Mouse (Mus musculus) left cerebral cortex, postnatal 25 days (tissue): ENCODE data around the gene Apbb1. TPM values are rescaled to one million over a fixed set of nuclear protein-coding genes. Genes with fewer than 3 reads are reported as not detected.

Experiments used
- DNase-seq, 2 experiments: peaks; one replicate each; pipeline ENCODE4 v3.0.0; 2022; ENCODE audit warnings: low spot score in 2 of 2, mixed read lengths in 1 of 2
- intact Hi-C: fragments of 180-260 bp; cut with DNase I; formaldehyde crosslinking; loops from one replicate; pipeline ENCODE4 v1.15.1; 2025
- total RNA-seq, 2 experiments: library from RNA; stranded (reverse); gene quantifications; 2 replicates each; pipeline ENCODE4 v1.2.3; 2021

Gene Apbb1
- total RNA-seq, 2 experiments from 2014 or later, result 433 to 466 TPM

- intact Hi-C loops, result no loop called here
- DNase-seq, result peak in 1 of 2 experiments; percentile 61
Observed at GRCm38 (mm10) chr7:105576166-105576748, 5.2 kb downstream of the Apbb1 start.

GRCm38 (mm10) chr7:105574537-105574936 is 6.9 kb downstream of the Apbb1 start:
- intact Hi-C loops, result no loop called here
- peak in 1 of 2 experiments; percentile 7 for DNase-seq

- intact Hi-C loops, result no loop called here
- DNase-seq, result peak; percentile 27 to 70
Observed at GRCm38 (mm10) chr7:105572949-105573348, 8.5 kb downstream of the Apbb1 start.

- intact Hi-C loops, result no loop called here
- no peak for DNase-seq
Observed at GRCm38 (mm10) chr7:105570756-105571155, 10.7 kb downstream of the Apbb1 start.

- peak in 1 of 2 experiments; percentile 51 for DNase-seq
- intact Hi-C loops, result no loop called here
Observed at GRCm38 (mm10) chr7:105569512-105570496, 11.6 kb downstream of the Apbb1 start.

GRCm38 (mm10) chr7:105568988-105569471 is 12.4 kb downstream of the Apbb1 start:
- DNase-seq, result peak; percentile 91 to 97
- intact Hi-C loops, result no loop called here

- intact Hi-C loops, result no loop called here
- peak; percentile 79 to 91 for DNase-seq
Observed at GRCm38 (mm10) chr7:105568583-105568982, 12.9 kb downstream of the Apbb1 start.

GRCm38 (mm10) chr7:105565071-105565836 is 16.2 kb downstream of the Apbb1 start:
- DNase-seq, result peak; percentile 39 to 76
- intact Hi-C loops, result no loop called here

- peak; percentile 6 to 79 for DNase-seq
- intact Hi-C loops, result no loop called here
Observed at GRCm38 (mm10) chr7:105563367-105563766, 18.1 kb downstream of the Apbb1 start.

- DNase-seq, result peak in 1 of 2 experiments; percentile 35
- intact Hi-C loops, result no loop called here
Observed at GRCm38 (mm10) chr7:105562317-105562716, 19.1 kb downstream of the Apbb1 start.

GRCm38 (mm10) chr7:105559016-105559415 is 22.4 kb downstream of the Apbb1 start:
- intact Hi-C loops, result no loop called here
- peak; percentile 69 to 94 for DNase-seq

- DNase-seq, result peak; percentile 14 to 28
- intact Hi-C loops, result loop anchor here (2.0 kb wide), 1 partner anchor 187 kb away; the partner anchor contains the start of gene Taf10
Observed at GRCm38 (mm10) chr7:105557671-105558070, 23.8 kb downstream of the Apbb1 start.

- peak; percentile 16 to 19 for DNase-seq
- intact Hi-C loops, result loop anchor here (1.0 to 2.0 kb wide), 2 partner anchors 10 to 188 kb away; partner anchors contain the start of gene Taf10
Observed at GRCm38 (mm10) chr7:105556406-105556805, 25.0 kb downstream of the Apbb1 start.

- peak; percentile 14 to 16 for DNase-seq
- intact Hi-C loops, result loop anchor here (2.0 kb wide), 2 partner anchors 25 to 77 kb away; partner anchors contain the start of genes Apbb1 and Trim3
Observed at GRCm38 (mm10) chr7:105555571-105555970, 25.9 kb downstream of the Apbb1 start.

GRCm38 (mm10) chr7:105554212-105554942 is 27.1 kb downstream of the Apbb1 start, which contains the start of gene Smpd1:
Gene Smpd1, plus strand, starts transcription at chr7:105554360.
- DNase-seq, result peak; percentile 88 to 96
- intact Hi-C loops, result loop anchor here (2.0 to 5.0 kb wide), 3 partner anchors 26 to 258 kb away; partner anchors contain the start of genes Apbb1, Mrpl17 and Trim3

GRCm38 (mm10) chr7:105553456-105554211 is 27.8 kb downstream of the Apbb1 start:
- intact Hi-C loops, result loop anchor here (2.0 to 5.0 kb wide), 3 partner anchors 27 to 259 kb away; partner anchors contain the start of genes Apbb1, Mrpl17 and Trim3
- peak in 1 of 2 experiments; percentile 33 for DNase-seq

GRCm38 (mm10) chr7:105549035-105549434 is 32.4 kb downstream of the Apbb1 start:
- intact Hi-C loops, result loop anchor here (2.0 kb wide), 1 partner anchor 52 kb away; the partner anchor contains the start of gene Hpx

GRCm38 (mm10) chr7:105547970-105548369 is 33.5 kb downstream of the Apbb1 start:
- DNase-seq, result no peak
- intact Hi-C loops, result loop anchor here (2.0 kb wide), 1 partner anchor 53 kb away; the partner anchor contains the start of gene Hpx

More at GRCm38 (mm10) chr7:105549035-105549434, 32.4 kb downstream of the Apbb1 start:
- peak; percentile 47 to 78 for DNase-seq
